Mouse (Mus musculus) neural tube, embryonic 15.5 days (tissue): Measurements from ENCODE around the gene Epb41l2. TPM values are rescaled to one million over a fixed set of nuclear protein-coding genes. Genes with fewer than 3 reads are reported as not detected.

ENCODE experiments used
- ATAC-seq: fragments of 200-750 bp; cut with Nextera tagmentation; 2 replicates; pipeline ENCODE4 v1.8.0; 2017; ENCODE audit warnings: mild to moderate bottlenecking, moderate TSS enrichment, moderate library complexity; ENCODE audit not compliant: low FRiP score
- H3K27ac ChIP-seq: fragments of 300-500 bp; sonication (generic); replicated peaks from 2 replicates; pipeline ENCODE4 v1.5.1; 2015; ENCODE audit warnings: mild to moderate bottlenecking, inconsistent platforms
- H3K27me3 ChIP-seq: fragments of 300-500 bp; sonication (generic); replicated peaks from 2 replicates; pipeline ENCODE4 v1.6.1; 2015; ENCODE audit warnings: inconsistent platforms
- H3K36me3 ChIP-seq: fragments of 300-500 bp; sonication (generic); 2 replicates; pipeline ENCODE4 v1.6.1; 2015; ENCODE audit warnings: inconsistent platforms
- H3K4me1 ChIP-seq: fragments of 300-500 bp; sonication (generic); 2 replicates; pipeline ENCODE4 v1.6.1; 2015; ENCODE audit warnings: inconsistent platforms
- H3K4me2 ChIP-seq: fragments of 300-500 bp; sonication (generic); 2 replicates; pipeline ENCODE4 v1.6.1; 2015; ENCODE audit warnings: inconsistent platforms, mild to moderate bottlenecking, moderate library complexity
- H3K4me3 ChIP-seq: fragments of 300-500 bp; sonication (generic); replicated peaks from 2 replicates; pipeline ENCODE4 v1.5.1; 2015; ENCODE audit warnings: mild to moderate bottlenecking, inconsistent platforms
- H3K9ac ChIP-seq: fragments of 300-500 bp; sonication (generic); replicated peaks from 2 replicates; pipeline ENCODE4 v1.6.1; 2015; ENCODE audit warnings: mild to moderate bottlenecking, inconsistent platforms
- H3K9me3 ChIP-seq: fragments of 300-500 bp; sonication (generic); replicated peaks from 2 replicates; pipeline ENCODE4 v1.6.1; 2016; ENCODE audit warnings: inconsistent platforms
- WGBS: fragments of 180-500 bp; shearing (Covaris S2); methylation state at CpG from one replicate; pipeline ENCODE4 v1.1.7; 2015; ENCODE audit warnings: mixed read lengths; 5-methylcytosine and 5-hydroxymethylcytosine counted together
- polyA plus RNA-seq: library from polyadenylated mRNA; unstranded; fragments of >200 nt; fragmentation: Nextera tagmentation; extraction: Ambion mirVana; gene quantifications from 2 replicates; pipeline ENCODE4 v1.2.1, GENCODE M21; 2015

Gene Epb41l2
- polyA plus RNA-seq, 1 experiment from 2014 or later, result 27.7 TPM

- no peak overlapping the region for H3K27ac ChIP-seq
- H3K9me3 ChIP-seq, result no peaks in the 10 kb centered on the region
- 0 out of 2 replicates have a peak, but pooled peaks cover 3% of the 10 kb centered on the region for H3K36me3 ChIP-seq
- H3K9ac ChIP-seq, result no peak overlapping the region
- no peak overlapping the region for H3K4me3 ChIP-seq
- H3K4me2 ChIP-seq, result no peak overlapping the region
- H3K4me1 ChIP-seq, result no peaks in the 10 kb centered on the region
- ATAC-seq, result no peak
- 93% methylated on average over 7 of the region's 7 CpGs for WGBS
- H3K27me3 ChIP-seq, result no peaks in the 10 kb centered on the region
These were observed 81.8 kb downstream of the Epb41l2 start for GRCm38 (mm10) chr10:25441405-25441804.

DNA sequence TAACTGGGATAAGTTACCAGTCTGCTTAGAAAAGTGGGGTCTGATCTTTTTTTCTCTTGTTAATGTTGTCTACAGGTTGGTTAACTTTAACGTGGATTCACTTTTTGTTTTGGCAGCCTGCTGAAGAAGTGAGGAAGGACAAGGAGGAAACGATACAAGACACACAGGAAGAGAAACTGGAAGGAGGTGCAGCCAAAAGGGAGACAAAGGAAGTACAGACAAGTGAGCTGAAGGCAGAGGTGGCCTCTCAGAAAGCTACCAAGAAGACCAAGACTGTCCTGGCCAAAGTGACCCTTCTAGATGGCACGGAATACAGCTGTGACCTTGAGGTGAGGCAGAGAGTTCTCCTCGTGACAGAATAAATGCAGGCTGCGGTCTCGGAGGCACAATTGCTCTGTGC, 84.0 kb downstream of the Epb41l2 start:
- Histone ChIP-seq H3K4me1 (no peaks in the 10 kb centered on the region), H3K9me3 (no peaks in the 10 kb centered on the region), H3K27ac (no peak overlapping the region), H3K4me2 (no peak overlapping the region), H3K27me3 (no peaks in the 10 kb centered on the region), H3K4me3 (no peak overlapping the region), H3K9ac (no peak overlapping the region), H3K36me3 (0 out of 2 replicates have a peak, but pooled peaks cover 3% of the 10 kb centered on the region)
- ATAC-seq, result no peak
- 92% methylated on average over 6 of the region's 6 CpGs for WGBS

- no peak for ATAC-seq
- Histone ChIP-seq H3K4me1 (peaks cover 1% of the 10 kb centered on the region), H3K9ac (no peak overlapping the region), H3K27me3 (no peaks in the 10 kb centered on the region), H3K4me2 (no peak overlapping the region), H3K9me3 (no peaks in the 10 kb centered on the region), H3K36me3 (0 out of 2 replicates have a peak, but pooled peaks cover 3% of the 10 kb centered on the region), H3K27ac (no peak overlapping the region), H3K4me3 (no peak overlapping the region)
- 85% methylated on average over 5 of the region's 5 CpGs for WGBS
These were observed 84.7 kb downstream of the Epb41l2 start for GRCm38 (mm10) chr10:25444198-25444783.

GRCm38 (mm10) chr10:25446953-25447525, 87.4 kb downstream of the Epb41l2 start:
- Histone ChIP-seq H3K27me3 (no peaks in the 10 kb centered on the region), H3K27ac (no peak overlapping the region), H3K9me3 (no peaks in the 10 kb centered on the region), H3K4me2 (no peak overlapping the region), H3K9ac (no peak overlapping the region), H3K4me3 (no peak overlapping the region), H3K36me3 (0 out of 2 replicates have a peak, but pooled peaks cover 3% of the 10 kb centered on the region), H3K4me1 (peaks cover 7% of the 10 kb centered on the region)
- WGBS, result 66% methylated on average over 5 of the region's 5 CpGs
- ATAC-seq, result 0 out of 2 replicates have a peak, but pooled peaks have one; percentile 31

DNA sequence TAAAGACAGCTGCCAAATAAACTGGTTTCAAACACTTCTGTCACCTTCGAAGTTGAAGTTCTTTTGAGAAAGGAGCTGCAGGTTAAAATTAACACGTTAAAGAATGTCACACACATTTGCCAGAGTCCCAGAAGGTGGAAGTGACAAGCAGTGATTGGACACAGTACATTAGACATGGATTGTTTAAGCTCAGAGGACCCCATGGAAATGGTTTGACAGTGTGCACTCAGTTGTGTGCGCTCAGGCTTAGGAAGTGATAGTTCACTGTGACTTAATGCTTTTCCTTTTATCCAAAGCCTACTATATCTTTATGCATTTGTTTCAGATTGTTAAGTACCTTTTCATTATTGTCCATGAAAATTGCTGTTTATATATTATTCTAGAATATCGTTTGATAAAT, 89.1 kb downstream of the Epb41l2 start:
- ATAC-seq, result peak; percentile 45; the same call in 1 of the 2 replicates
- no peak overlapping the region for H3K4me3 ChIP-seq
- no peak overlapping the region for H3K4me2 ChIP-seq

DNA sequence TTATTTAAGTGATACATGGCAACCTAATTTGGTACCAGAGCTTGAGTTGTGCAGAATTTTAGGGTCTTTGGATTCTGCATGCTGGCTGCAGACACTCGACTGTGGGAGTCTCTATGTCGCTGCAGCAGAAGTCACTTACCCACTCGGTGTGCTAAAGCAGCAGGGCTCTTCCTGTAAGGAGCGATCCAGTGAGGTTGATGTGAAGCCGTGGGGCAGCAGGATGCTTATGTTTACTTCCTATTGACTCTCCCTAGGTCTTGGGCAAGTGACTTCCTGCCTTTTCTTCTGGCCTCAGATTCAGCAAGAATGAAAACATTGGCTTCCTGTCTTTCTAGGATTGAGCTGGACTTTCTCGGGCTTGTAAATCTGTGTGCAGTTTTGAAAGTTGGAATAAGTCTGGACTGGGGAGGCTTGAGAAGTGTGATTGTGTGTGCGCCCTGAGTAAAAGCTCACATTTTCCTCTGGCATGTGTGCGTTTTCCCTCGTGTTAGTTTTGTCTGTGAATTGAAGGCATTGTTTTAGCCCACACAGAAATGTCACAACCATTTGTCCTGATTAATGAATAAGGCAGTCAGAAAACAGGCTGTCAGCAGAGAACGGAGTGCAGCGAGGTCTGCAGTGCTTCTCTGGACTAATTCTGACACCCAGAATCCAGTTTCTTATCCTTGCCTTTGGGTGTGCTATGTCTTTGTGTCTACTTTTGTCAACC, 89.9 kb downstream of the Epb41l2 start:
- no peak for ATAC-seq
- no peaks in the 10 kb centered on the region for H3K9me3 ChIP-seq
- no peaks in the 10 kb centered on the region for H3K27me3 ChIP-seq
- 0 out of 2 replicates have a peak overlapping the region, but pooled peaks have one; percentile 0 for H3K4me2 ChIP-seq
- H3K27ac ChIP-seq, result peak overlapping the region; percentile 61
- H3K4me1 ChIP-seq, result peaks cover 7% of the 10 kb centered on the region
- no peak overlapping the region for H3K9ac ChIP-seq
- no peak overlapping the region for H3K4me3 ChIP-seq
- 57% methylated on average over 11 of the region's 11 CpGs for WGBS
- H3K36me3 ChIP-seq, result 0 out of 2 replicates have a peak, but pooled peaks cover 3% of the 10 kb centered on the region

More for the DNA sequence above, 89.1 kb downstream of the Epb41l2 start:
- H3K9me3 ChIP-seq, result no peaks in the 10 kb centered on the region
- H3K27ac ChIP-seq, result no peak overlapping the region
- no peaks in the 10 kb centered on the region for H3K27me3 ChIP-seq
- 0 out of 2 replicates have a peak, but pooled peaks cover 3% of the 10 kb centered on the region for H3K36me3 ChIP-seq
- H3K4me1 ChIP-seq, result peaks cover 7% of the 10 kb centered on the region
- H3K9ac ChIP-seq, result no peak overlapping the region
- WGBS, result 46% methylated on average over 4 of the region's 4 CpGs

GRCm38 (mm10) chr10:25453150-25453549, 93.6 kb downstream of the Epb41l2 start:
- 44% methylated on average over 9 of the region's 9 CpGs for WGBS
- Histone ChIP-seq H3K4me1 (peaks cover 7% of the 10 kb centered on the region), H3K36me3 (no peaks in the 10 kb centered on the region), H3K9me3 (no peaks in the 10 kb centered on the region), H3K4me2 (no peak overlapping the region), H3K4me3 (no peak overlapping the region), H3K27me3 (no peaks in the 10 kb centered on the region), H3K27ac (no peak overlapping the region), H3K9ac (no peak overlapping the region)
- ATAC-seq, result no peak

DNA sequence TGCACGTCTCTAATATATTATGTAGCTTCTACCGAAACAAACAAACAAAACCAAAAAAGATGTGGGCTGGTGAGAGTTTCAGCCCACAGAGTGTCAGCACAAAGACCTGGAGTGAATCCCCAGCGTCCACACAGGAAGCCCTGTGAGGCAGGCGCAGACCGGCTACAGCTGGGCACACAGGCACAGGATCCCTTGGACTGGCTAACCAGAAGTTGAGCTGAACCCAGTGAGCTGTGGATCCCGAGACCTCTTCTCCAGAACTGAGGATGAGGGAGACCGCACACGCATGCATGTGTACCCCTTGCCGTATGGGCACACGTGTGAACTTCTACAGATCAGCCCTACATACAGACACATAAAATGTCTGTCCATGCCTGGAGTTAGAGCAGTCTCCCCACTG, 94.2 kb downstream of the Epb41l2 start:
- Histone ChIP-seq H3K27ac (no peak overlapping the region), H3K27me3 (no peaks in the 10 kb centered on the region), H3K9me3 (no peaks in the 10 kb centered on the region), H3K4me1 (peaks cover 7% of the 10 kb centered on the region), H3K4me2 (no peak overlapping the region), H3K9ac (no peak overlapping the region), H3K4me3 (no peak overlapping the region), H3K36me3 (no peaks in the 10 kb centered on the region)
- WGBS, result 91% methylated on average over 10 of the region's 10 CpGs
- ATAC-seq, result no peak

- Histone ChIP-seq H3K36me3 (no peaks in the 10 kb centered on the region), H3K4me1 (no peaks in the 10 kb centered on the region), H3K9me3 (no peaks in the 10 kb centered on the region), H3K4me2 (no peak overlapping the region), H3K4me3 (no peak overlapping the region), H3K27ac (no peak overlapping the region), H3K9ac (no peak overlapping the region), H3K27me3 (no peaks in the 10 kb centered on the region)
- ATAC-seq, result no peak
- 80% methylated on average over 6 of the region's 6 CpGs for WGBS
These were observed 97.5 kb downstream of the Epb41l2 start for GRCm38 (mm10) chr10:25457118-25457517.

DNA sequence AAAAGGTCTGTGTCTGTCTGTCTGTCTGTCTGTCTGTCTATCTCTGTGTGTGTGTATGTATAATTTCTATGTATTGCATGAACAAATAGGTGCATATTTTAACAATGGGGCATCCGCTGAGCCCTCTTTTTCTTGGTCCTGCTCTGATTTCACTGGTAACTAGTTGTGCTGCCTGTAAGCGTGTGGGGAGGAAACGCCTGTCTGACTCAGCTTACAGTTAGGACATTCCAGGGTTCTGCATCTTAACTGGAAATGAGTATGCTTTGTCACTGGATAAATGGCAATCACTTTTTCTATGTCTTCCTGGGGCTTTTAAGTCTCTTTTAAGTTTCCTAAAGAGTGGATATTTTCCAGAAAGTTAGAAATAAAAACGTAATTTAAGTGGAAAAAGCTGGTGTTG, 98.4 kb downstream of the Epb41l2 start:
- no peak for ATAC-seq
- no peaks in the 10 kb centered on the region for H3K9me3 ChIP-seq
- no peaks in the 10 kb centered on the region for H3K4me1 ChIP-seq
- WGBS, result 84% methylated on average over 4 of the region's 4 CpGs
- H3K27me3 ChIP-seq, result no peaks in the 10 kb centered on the region
- H3K27ac ChIP-seq, result no peak overlapping the region
- H3K4me3 ChIP-seq, result no peak overlapping the region
- no peaks in the 10 kb centered on the region for H3K36me3 ChIP-seq
- H3K9ac ChIP-seq, result no peak overlapping the region
- no peak overlapping the region for H3K4me2 ChIP-seq

- 46% methylated on average over 1 of the region's 1 CpGs for WGBS
- ATAC-seq, result no peak
- no peaks in the 10 kb centered on the region for H3K36me3 ChIP-seq
- H3K4me2 ChIP-seq, result no peak overlapping the region
- H3K9ac ChIP-seq, result no peak overlapping the region
- no peaks in the 10 kb centered on the region for H3K4me1 ChIP-seq
- H3K27ac ChIP-seq, result no peak overlapping the region
- H3K9me3 ChIP-seq, result no peaks in the 10 kb centered on the region
- no peaks in the 10 kb centered on the region for H3K27me3 ChIP-seq
- H3K4me3 ChIP-seq, result no peak overlapping the region
These were observed 102.2 kb downstream of the Epb41l2 start for GRCm38 (mm10) chr10:25461832-25462231.

DNA sequence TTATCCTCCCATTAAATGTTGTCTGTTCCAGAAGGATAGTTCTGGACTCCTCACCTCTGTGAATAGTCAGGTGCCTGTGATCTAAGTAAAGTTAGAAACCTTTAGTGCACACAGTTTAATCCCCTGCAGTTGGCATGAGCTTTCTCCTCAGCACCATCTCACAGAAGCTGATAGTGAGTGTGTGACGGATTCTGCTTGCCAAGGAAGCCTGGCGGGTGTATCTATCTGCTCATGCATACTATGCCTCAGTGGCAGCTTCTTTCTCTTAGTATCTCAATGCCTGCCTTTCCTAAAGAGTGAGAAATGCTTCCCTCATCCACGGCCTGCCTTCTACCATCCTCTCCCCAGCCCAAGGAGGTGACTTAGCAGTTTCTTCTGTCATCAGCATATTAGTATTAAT, 103.1 kb downstream of the Epb41l2 start:
- 72% methylated on average over 3 of the region's 3 CpGs for WGBS
- H3K9me3 ChIP-seq, result no peaks in the 10 kb centered on the region
- no peak overlapping the region for H3K9ac ChIP-seq
- H3K4me2 ChIP-seq, result no peak overlapping the region
- H3K27ac ChIP-seq, result no peak overlapping the region
- H3K4me3 ChIP-seq, result no peak overlapping the region
- no peaks in the 10 kb centered on the region for H3K27me3 ChIP-seq
- H3K36me3 ChIP-seq, result no peaks in the 10 kb centered on the region
- H3K4me1 ChIP-seq, result no peaks in the 10 kb centered on the region
- ATAC-seq, result no peak
